Mouse (Mus musculus): ENCODE measurements around the gene Metrn.

DNA sequence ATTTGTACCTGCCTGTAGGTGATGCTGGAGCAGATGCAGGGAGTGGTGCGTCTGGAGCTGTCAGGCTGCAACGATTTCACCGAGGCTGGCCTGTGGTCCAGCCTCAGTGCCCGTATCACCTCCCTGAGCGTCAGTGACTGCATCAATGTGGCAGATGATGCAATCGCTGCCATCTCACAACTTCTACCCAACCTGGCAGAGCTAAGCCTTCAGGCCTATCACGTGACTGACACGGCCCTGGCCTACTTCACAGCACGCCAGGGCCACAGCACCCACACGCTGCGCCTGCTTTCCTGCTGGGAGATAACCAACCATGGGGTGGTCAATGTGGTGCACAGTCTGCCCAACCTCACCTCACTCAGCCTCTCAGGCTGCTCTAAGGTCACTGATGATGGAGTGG, 20.7 kb upstream of the Metrn start:
- TF ChIP-seq CTCF (IDR thresholded peaks at IDR 0.05; ENCODE audit: control insufficient read depth, insufficient read depth, insufficient read length) (no peak), MYOG (IDR thresholded peaks at IDR 0.05; ENCODE audit: control insufficient read depth, extremely low read depth, insufficient read length) (no peak), MAX (IDR thresholded peaks at IDR 0.05) (no peak), MYOD1 (IDR thresholded peaks at IDR 0.05; ENCODE audit: control insufficient read depth, insufficient read length, low read depth) (no peak)
